Mouse (Mus musculus): Measurements from ENCODE around the gene Asb8. TPM values are rescaled to one million over a fixed set of nuclear protein-coding genes. Genes with fewer than 3 reads are reported as not detected.

The Asb8 gene
- total RNA-seq, 2 experiments from 2014 or later: 146 to 157 TPM

DNA sequence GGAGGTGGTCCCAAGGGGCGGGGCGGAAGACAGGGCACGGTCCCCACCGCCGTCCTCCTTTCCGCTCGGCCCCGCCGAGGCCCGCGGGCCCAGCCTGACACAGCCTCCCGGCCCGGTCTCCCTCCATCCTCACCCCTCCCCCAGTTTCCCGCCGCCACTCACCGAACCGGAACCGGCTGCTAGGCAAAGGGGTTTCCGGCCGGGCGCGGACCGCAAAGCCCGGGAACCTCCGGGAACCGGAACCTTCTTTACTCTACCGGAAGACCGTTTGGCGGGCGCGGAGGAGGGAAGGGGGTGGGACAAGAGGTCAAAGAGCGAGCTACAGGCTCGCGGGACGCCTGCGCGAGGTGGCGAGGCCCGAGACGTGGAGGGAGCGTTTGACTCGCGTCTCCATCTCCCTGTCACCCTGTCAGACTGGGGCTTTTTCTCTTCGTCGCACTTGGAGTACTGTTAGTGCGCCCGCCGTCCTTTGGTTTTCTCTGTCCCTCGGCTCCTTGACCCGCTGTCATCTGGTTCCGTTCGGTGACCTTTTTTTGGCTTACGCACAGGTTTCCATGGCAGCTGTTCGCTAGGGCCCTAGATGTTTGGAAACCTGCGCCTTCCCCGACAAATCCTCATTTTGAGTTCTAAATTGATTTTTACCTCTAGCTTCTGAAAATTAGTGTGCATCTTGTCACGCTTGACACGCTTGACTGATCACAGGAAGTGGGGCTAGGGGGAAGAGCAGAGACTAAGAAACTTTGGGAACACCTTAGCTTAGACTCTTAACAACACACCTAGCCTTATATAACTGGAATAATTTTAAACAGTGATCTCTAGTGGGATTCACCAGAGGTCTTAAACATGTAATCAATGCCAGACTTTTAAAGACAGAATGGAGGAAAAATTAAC lies 72.1 kb downstream of the Asb8 start, which contains the start of gene Senp1:
Gene Senp1 (minus strand): TSS at position 624 of the 891 bp plus-strand sequence.
- DNase-seq: peak; percentile 91
- intact Hi-C loops (cut with DNase I; ENCODE audit: low total_unique reads): no loop called here

- intact Hi-C loops (cut with DNase I; ENCODE audit: low total_unique reads): no loop called here
- no peak for DNase-seq
Measured at GRCm38 (mm10) chr15:98092372-98093120, 72.9 kb downstream of the Asb8 start, which contains the start of gene Pfkm. TSS of gene Pfkm (plus strand) at chr15:98092589.

GRCm38 (mm10) chr15:98091841-98092240 lies 73.6 kb downstream of the Asb8 start:
- intact Hi-C loops (cut with DNase I; ENCODE audit: low total_unique reads): no loop called here
- DNase-seq: no peak

DNA sequence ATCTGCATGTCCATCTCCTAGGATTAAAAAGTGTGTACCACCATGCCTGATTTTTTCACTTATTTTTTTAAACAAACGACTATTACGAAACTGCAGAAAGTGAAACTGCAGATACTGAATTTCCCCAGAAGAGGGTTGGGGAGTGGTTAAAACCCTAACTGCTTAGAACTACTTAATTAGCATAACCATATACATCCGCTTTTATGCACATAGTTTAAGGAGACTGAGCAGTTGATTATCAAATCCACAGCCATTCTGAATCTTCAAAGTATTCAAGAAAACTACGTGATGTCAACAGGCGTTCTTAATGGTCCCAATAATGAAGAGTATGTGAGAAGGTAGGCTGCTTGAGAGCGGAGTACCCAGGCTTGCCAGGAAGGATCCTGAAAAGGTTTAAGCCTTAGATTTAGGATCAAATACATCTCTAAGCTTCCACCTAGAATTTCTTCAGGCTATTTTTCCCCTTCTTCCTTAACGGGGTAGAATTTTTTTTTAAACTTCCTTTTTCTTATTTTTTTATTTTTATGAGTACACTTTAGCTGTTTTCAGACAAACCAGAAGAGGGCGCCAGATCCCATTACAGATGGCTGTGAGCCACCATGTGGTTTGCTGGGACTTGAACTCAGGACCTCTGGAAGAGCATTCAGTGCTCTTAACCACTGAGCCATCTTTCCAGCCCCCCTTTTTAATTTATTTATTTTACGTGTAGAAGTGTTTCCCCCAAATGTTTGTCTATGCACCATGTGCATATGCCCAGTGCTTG lies 75.8 kb downstream of the Asb8 start:
- DNase-seq: peak; percentile 26
- intact Hi-C loops (cut with DNase I; ENCODE audit: low total_unique reads): loop anchor here (5.0 kb wide), 1 partner anchor 63 kb away; no protein-coding TSS in a partner anchor

DNA sequence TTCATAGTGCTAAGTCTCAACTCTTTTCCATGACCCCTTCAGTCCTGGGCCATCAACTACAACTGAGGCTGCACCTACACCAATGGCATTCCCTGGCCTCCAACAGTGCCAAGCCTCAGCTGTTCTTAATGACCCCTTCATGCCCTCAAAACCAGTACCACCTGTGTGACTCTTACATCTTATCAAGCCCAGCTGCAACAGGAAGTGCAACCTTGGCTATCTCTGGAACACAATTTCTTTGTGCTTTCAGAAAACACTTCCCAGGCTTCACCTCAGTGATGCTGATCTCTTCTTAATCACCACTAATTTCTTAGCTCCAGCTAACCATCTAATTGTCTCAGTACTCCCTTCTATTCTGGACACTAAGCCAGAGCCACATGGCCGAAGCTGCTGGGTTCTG lies 76.5 kb downstream of the Asb8 start:
- intact Hi-C loops (cut with DNase I; ENCODE audit: low total_unique reads): loop anchor here (5.0 kb wide), 1 partner anchor 63 kb away; no protein-coding TSS in a partner anchor
- DNase-seq: no peak

Other genes starting within 250 kb of the Asb8 start
- gene Tmem106c, start 201.4 kb downstream of the Asb8 start, total RNA-seq (2021): 1 to 10 TPM; 8.0 to 8.7 TPM
- 10 to 100 TPM; 21.8 to 23.5 TPM for gene Col2a1, start 160.9 kb downstream of the Asb8 start, total RNA-seq (2021)
- gene Pfkm, start 73.0 kb downstream of the Asb8 start, total RNA-seq (2021): 1,000 to 10,000 TPM; 1,399 to 1,520 TPM
- 1 to 10 TPM; 6.8 to 7.0 TPM for gene Senp1, start 71.9 kb downstream of the Asb8 start, total RNA-seq (2021)
- not detected for gene Ccdc184, start 1.5 kb upstream of the Asb8 start, total RNA-seq (2021)
- gene Olfr288, start 29.9 kb upstream of the Asb8 start, total RNA-seq (2021): not detected
- not detected for gene Gm44579, start 55.4 kb upstream of the Asb8 start, total RNA-seq (2021)
- gene Olfr287, start 55.4 kb upstream of the Asb8 start, total RNA-seq (2021): not detected
- gene Olfr286, start 68.8 kb upstream of the Asb8 start, total RNA-seq (2021): not detected
- gene H1fnt, start 91.7 kb upstream of the Asb8 start, total RNA-seq (2021): not detected
- 10 to 100 TPM; 12.3 to 14.9 TPM for gene Zfp641, start 130.5 kb upstream of the Asb8 start, total RNA-seq (2021)
- not detected for gene Olfr285, start 151.7 kb upstream of the Asb8 start, total RNA-seq (2021)
- not detected for gene Olfr284, start 175.4 kb upstream of the Asb8 start, total RNA-seq (2021)
- gene Olfr283, start 215.3 kb upstream of the Asb8 start, total RNA-seq (2021): not detected

Measured in gastrocnemius, postnatal 14 days (tissue).